Mouse (Mus musculus) embryonic fibroblast, embryonic 13.5 days (primary cell): ENCODE data around the gene Timd2.
"Not testable (repeated sequence)": the region's sequence is repeated elsewhere in the genome, so short reads cannot be mapped to it uniquely, and the experiment has no call there.

Source experiments
- CTCF ChIP-seq: IDR thresholded peaks from 2 replicates; pipeline ENCODE4 v1.5.1; 2011; ENCODE audit warnings: mild to moderate bottlenecking, control low read depth, low read length, moderate library complexity, borderline replicate concordance; ENCODE audit not compliant: insufficient read depth
- POLR2A ChIP-seq: IDR thresholded peaks from 2 replicates; pipeline ENCODE4 v1.6.1; 2011; ENCODE audit warnings: low read depth, mild to moderate bottlenecking, control low read depth, low read length, moderate library complexity

DNA sequence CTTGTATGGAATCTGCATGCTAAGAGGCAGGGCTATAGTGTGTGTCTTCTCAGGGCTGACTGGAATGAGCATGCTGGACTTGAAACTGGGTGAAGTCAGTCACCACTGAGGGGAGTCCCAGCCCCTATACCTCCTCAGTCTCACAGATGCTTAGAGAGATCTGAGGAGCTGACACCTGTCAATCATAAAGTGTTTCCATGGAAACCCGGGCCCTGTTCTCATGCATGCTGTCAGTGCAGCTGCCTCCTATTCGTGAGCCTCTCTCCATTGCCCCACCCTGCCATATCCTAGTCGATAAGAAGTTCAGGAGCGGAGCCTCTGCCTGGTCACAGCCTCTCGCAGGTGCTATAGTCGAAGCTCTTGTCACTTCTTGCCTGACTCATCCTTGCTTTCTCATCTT, 48.9 kb upstream of the Timd2 start:
- TF ChIP-seq POLR2A, CTCF: not testable (repeated sequence)
